In genomic region chr16:78258989-78259388, GRCm38 (mm10) we compare ENCODE assay signal across 11 mouse cellular contexts. TPM values are rescaled to one million over a fixed set of nuclear protein-coding genes. Genes with fewer than 3 reads are reported as not detected.
DNase-seq lines count a peak whose midpoint lies in the region; ATAC-seq and TF ChIP-seq lines count a peak whose summit lies in the region.
"Had no signal": no experiment of that assay in that cellular context is flagged by ENCODE, and none has a peak within 500 bp of the region (broad histone marks: within the 10 kb centered on the region; RNA-seq: fewer than 3 reads in every experiment).

No protein-coding gene starts in this region.

- DNase-seq in cerebellum, postnatal 14 days = peak; percentile 59 to 63
- DNase-seq in cerebellum, adult 2 months = no peak
- peak; percentile 53 for DNase-seq in gastrocnemius, postnatal 14 days
- peak; percentile 10 for DNase-seq in heart, postnatal 25 days (ENCODE audit: low spot score)
- peak; percentile 75 for DNase-seq in lung, postnatal 14 days
- DNase-seq in hindbrain, embryonic 11.5 days (ENCODE audit: low spot score) = no peak
- DNase-seq in thymus, adult 2 months = no peak
- DNase-seq: liver, postnatal 0 days had no signal

- ATAC-seq in hindbrain, embryonic 16.5 days = no peak
- ATAC-seq in hindbrain, embryonic 11.5 days (ENCODE audit: low FRiP score) = no peak
- ATAC-seq: liver, postnatal 0 days; Patski had no signal

- no peak overlapping the region for H3K9ac ChIP-seq in hindbrain, embryonic 16.5 days (ENCODE audit: low read depth, low read length)
- no peak overlapping the region for H3K9ac ChIP-seq in hindbrain, embryonic 11.5 days (ENCODE audit: low read depth, low read length)
- H3K9ac ChIP-seq: liver, postnatal 0 days had no signal

- intact Hi-C loops in gastrocnemius, postnatal 14 days (cut with DNase I; ENCODE audit: low total_unique reads) = no loop called here
- intact Hi-C loops in heart, postnatal 25 days (cut with DNase I) = loop anchor here (5.0 kb wide), 1 partner anchor 57 kb away; no protein-coding TSS in a partner anchor

- no peaks in the 10 kb centered on the region for H3K9me3 ChIP-seq in hindbrain, embryonic 16.5 days (ENCODE audit: control insufficient read depth, low read length)
- no peaks in the 10 kb centered on the region for H3K9me3 ChIP-seq in hindbrain, embryonic 11.5 days (ENCODE audit: control insufficient read depth, low read length)

- H3K4me3 ChIP-seq in cerebellum, adult 2 months (replicated peaks; ENCODE audit: insufficient read depth, low read depth, low read length) = no peak overlapping the region
- H3K4me3 ChIP-seq in hindbrain, embryonic 16.5 days (ENCODE audit: low read length) = no peak overlapping the region
- no peak overlapping the region for H3K4me3 ChIP-seq in hindbrain, embryonic 11.5 days (ENCODE audit: low read depth, low read length)
- no peak overlapping the region for H3K4me3 ChIP-seq in thymus, adult 2 months (ENCODE audit: control insufficient read depth, insufficient read depth, low read length)
- H3K4me3 ChIP-seq: erythroblast, embryonic 14.5 days had no signal

- no peak overlapping the region for H3K4me2 ChIP-seq in hindbrain, embryonic 16.5 days (ENCODE audit: low read length)
- no peak overlapping the region for H3K4me2 ChIP-seq in hindbrain, embryonic 11.5 days (replicated peaks; ENCODE audit: low read depth, low read length)

- H3K27me3 ChIP-seq in cerebellum, adult 2 months (ENCODE audit: control insufficient read depth, insufficient read depth, low read length) = no peaks in the 10 kb centered on the region
- no peaks in the 10 kb centered on the region for H3K27me3 ChIP-seq in hindbrain, embryonic 16.5 days (replicated peaks; ENCODE audit: control insufficient read depth, insufficient read depth, low read length)
- no peaks in the 10 kb centered on the region for H3K27me3 ChIP-seq in hindbrain, embryonic 11.5 days (ENCODE audit: control insufficient read depth, insufficient read depth, low read length)
- H3K27me3 ChIP-seq in thymus, adult 2 months (ENCODE audit: control insufficient read depth, insufficient read depth, low read length) = no peaks in the 10 kb centered on the region
- H3K27me3 ChIP-seq: Patski had no signal

- TF ChIP-seq CTCF in cerebellum, adult 2 months (IDR thresholded peaks at IDR 0.05; ENCODE audit: borderline replicate concordance, insufficient read depth, low read depth, low read length) = no peak
- TF ChIP-seq CTCF in thymus, adult 2 months (IDR thresholded peaks at IDR 0.05; ENCODE audit: borderline replicate concordance, control insufficient read depth, extremely low read depth, insufficient read depth, low read length, poor library complexity) = no peak

- WGBS in cerebellum, adult 2 months = 55% methylated on average over 4 of the region's 4 CpGs
- WGBS in hindbrain, embryonic 16.5 days = 81% methylated on average over 4 of the region's 4 CpGs
- 84% methylated on average over 4 of the region's 4 CpGs for WGBS in hindbrain, embryonic 11.5 days
- WGBS in thymus, adult 2 months = 87% methylated on average over 4 of the region's 4 CpGs

- no peaks in the 10 kb centered on the region for H3K4me1 ChIP-seq in cerebellum, adult 2 months (ENCODE audit: control insufficient read depth, insufficient read depth, low read length)
- H3K4me1 ChIP-seq in hindbrain, embryonic 16.5 days (ENCODE audit: control insufficient read depth, insufficient read depth, low read depth, low read length) = no peaks in the 10 kb centered on the region
- H3K4me1 ChIP-seq in hindbrain, embryonic 11.5 days (replicated peaks; ENCODE audit: control insufficient read depth, insufficient read depth, low read length) = no peaks in the 10 kb centered on the region
- no peaks in the 10 kb centered on the region for H3K4me1 ChIP-seq in thymus, adult 2 months (replicated peaks; ENCODE audit: control insufficient read depth, insufficient read depth, low read length)

- no peak for TF ChIP-seq POLR2A in cerebellum, adult 2 months (IDR thresholded peaks at IDR 0.05; ENCODE audit: borderline replicate concordance, insufficient read depth, low read length)
- no peak for TF ChIP-seq POLR2A in thymus, adult 2 months (IDR thresholded peaks at IDR 0.05; ENCODE audit: control insufficient read depth, extremely low read depth, insufficient read depth, low read length, poor library complexity)

- H3K36me3 ChIP-seq in hindbrain, embryonic 16.5 days (ENCODE audit: control insufficient read depth, insufficient read depth, low read length) = no peaks in the 10 kb centered on the region
- no peaks in the 10 kb centered on the region for H3K36me3 ChIP-seq in hindbrain, embryonic 11.5 days (ENCODE audit: control insufficient read depth, insufficient read depth, low read length)
- no peaks in the 10 kb centered on the region for H3K36me3 ChIP-seq in thymus, adult 2 months (ENCODE audit: control insufficient read depth, insufficient read depth, low read length)

- no peak overlapping the region for H3K27ac ChIP-seq in cerebellum, adult 2 months (ENCODE audit: insufficient read depth, low read length)
- no peak overlapping the region for H3K27ac ChIP-seq in hindbrain, embryonic 16.5 days (ENCODE audit: low read depth, low read length)
- H3K27ac ChIP-seq in hindbrain, embryonic 11.5 days (ENCODE audit: low read depth, low read length) = no peak overlapping the region
- H3K27ac ChIP-seq in thymus, adult 2 months (ENCODE audit: control insufficient read depth, insufficient read depth, low read length) = no peak overlapping the region

RNA-seq across cellular contexts. Expression of gene Cxadr, which starts 42.3 kb away (rescaled TPM):
- polyA plus RNA-seq in cerebellum, adult 2 months (2012; rRNA removed) = 9.7 and 11.4 TPM in 2 replicates
- under 1 TPM; 0.29 to 0.84 TPM for total RNA-seq in gastrocnemius, postnatal 14 days (2021)
- total RNA-seq in heart, postnatal 25 days (2021) = 10 to 100 TPM; 52.4 to 55.6 TPM
- 144 and 156 TPM in 2 replicates for polyA plus RNA-seq in hindbrain, embryonic 16.5 days (2015; fragmentation: Nextera tagmentation; extraction: Ambion mirVana)
- 64.7 and 70.1 TPM in 2 replicates for polyA plus RNA-seq in hindbrain, embryonic 11.5 days (2014; fragmentation: Nextera tagmentation; extraction: Ambion mirVana)
- polyA plus RNA-seq in thymus, adult 2 months (2012; rRNA removed) = 2.8 and 4.5 TPM in 2 replicates
- polyA plus RNA-seq: erythroblast, embryonic 14.5 days had no signal

Comparison
In these comparisons a context has a peak if more than half of its experiments do, and no peak if none do; other contexts are left out.
1. DNase-seq: peak in cerebellum, postnatal 14 days (2 of 2), gastrocnemius, postnatal 14 days (single experiment), heart, postnatal 25 days (single experiment) and lung, postnatal 14 days (single experiment); none in cerebellum, adult 2 months (0 of 2), hindbrain, embryonic 11.5 days (single experiment) and thymus, adult 2 months (single experiment).